Mouse (Mus musculus): ENCODE results near the gene Olfr523.

Olfr523 gene

GRCm38 (mm10) chr7:140213841-140214240 is 40.8 kb downstream of the Olfr523 start:
- in situ Hi-C loops (cut with MboI; ENCODE audit: low pct_unique_long_range_greater_than_20kb in 1 of 2, low sequenced_read_pairs in 2 of 2, unreplicated experiment in 1 of 2) = no loop called here

GRCm38 (mm10) chr7:140217967-140218366 is 45.0 kb downstream of the Olfr523 start, which contains the start of gene Cd163l1:
TSS of gene Cd163l1 (plus strand) at chr7:140218267.
- in situ Hi-C loops (cut with MboI; ENCODE audit: low pct_unique_long_range_greater_than_20kb in 1 of 2, low sequenced_read_pairs in 2 of 2, unreplicated experiment in 1 of 2) = no loop called here

- in situ Hi-C loops (cut with MboI; ENCODE audit: low pct_unique_long_range_greater_than_20kb in 1 of 2, low sequenced_read_pairs in 2 of 2, unreplicated experiment in 1 of 2) = no loop called here
These were observed 46.3 kb downstream of the Olfr523 start for GRCm38 (mm10) chr7:140219268-140219667.

- in situ Hi-C loops (cut with MboI; ENCODE audit: low pct_unique_long_range_greater_than_20kb in 1 of 2, low sequenced_read_pairs in 2 of 2, unreplicated experiment in 1 of 2) = no loop called here
These were observed 47.4 kb downstream of the Olfr523 start for GRCm38 (mm10) chr7:140220375-140220774.

- in situ Hi-C loops (cut with MboI; ENCODE audit: low pct_unique_long_range_greater_than_20kb in 1 of 2, low sequenced_read_pairs in 2 of 2, unreplicated experiment in 1 of 2) = no loop called here
These were observed 51.2 kb downstream of the Olfr523 start for GRCm38 (mm10) chr7:140224209-140224608.
